ENCODE assay signal across 1 mouse cellular context in genomic region chr7:126809723-126810369, GRCm38 (mm10).
TF ChIP-seq lines count a peak whose summit lies in the region.

No protein-coding gene starts in this region.

TF ChIP-seq in CH12.LX, 34 proteins besides CTCF, POLR2A, EP300 and RAD21:
- TF ChIP-seq TCF12 (IDR thresholded peaks at IDR 0.05; ENCODE audit: low read depth, low read length) (no peak), MAFK (IDR thresholded peaks at IDR 0.05; ENCODE audit: insufficient replicate concordance, low read length) (peak; percentile 76)
TF ChIP-seq in CH12.LX: peak in this region for 1.
